Mouse (Mus musculus): Measurements from ENCODE around the gene Gjb3.

- no peak for TF ChIP-seq ZNF384 (IDR thresholded peaks at IDR 0.05; ENCODE audit: low read depth, low read length)
- no peak for TF ChIP-seq MEF2A (IDR thresholded peaks at IDR 0.05; ENCODE audit: extremely low read depth, insufficient replicate concordance, low read depth, low read length, poor library complexity, severe bottlenecking)
- TF ChIP-seq EP300 (IDR thresholded peaks at IDR 0.05; ENCODE audit: low read depth in 1 of 2, low read length in 2 of 2): no peak
- no peak for TF ChIP-seq CHD1 (IDR thresholded peaks at IDR 0.05; ENCODE audit: low read depth, low read length)
- no peak for TF ChIP-seq CHD2 (IDR thresholded peaks at IDR 0.05; ENCODE audit: low read length)
- TF ChIP-seq GATA1 (IDR thresholded peaks at IDR 0.05; ENCODE audit: low read depth, low read length): no peak
- TF ChIP-seq POLR2A (IDR thresholded peaks at IDR 0.05; ENCODE audit: control insufficient read depth in 1 of 2, insufficient read depth in 1 of 2, low read depth in 1 of 2, low read length in 2 of 2, poor library complexity in 1 of 2): no peak
- TF ChIP-seq E2F4 (IDR thresholded peaks at IDR 0.05; ENCODE audit: borderline replicate concordance, low read depth, low read length): no peak
- no peak for TF ChIP-seq CTCF (IDR thresholded peaks at IDR 0.05 in 2 of 3, conservative IDR thresholded peaks at IDR 0.05 in 1 of 3; ENCODE audit: control insufficient read depth in 1 of 3, insufficient read depth in 1 of 3, low read depth in 2 of 3, low read length in 3 of 3, poor library complexity in 1 of 3, severe bottlenecking in 1 of 3)
- TF ChIP-seq ZC3H11A (IDR thresholded peaks at IDR 0.05; ENCODE audit: low read depth, low read length): no peak
- no peak for TF ChIP-seq TBP (IDR thresholded peaks at IDR 0.05; ENCODE audit: low read depth, low read length)
Measured at GRCm38 (mm10) chr4:127300503-127300902, 30.1 kb downstream of the Gjb3 start.
